Mouse (Mus musculus) c-Kit-positive CD71-negative TER-119-negative erythroid progenitor cells, embryonic 14.5 days (primary cell): ENCODE data around the gene Cela3a.
"Not testable (repeated sequence)": the region's sequence is repeated elsewhere in the genome, so short reads cannot be mapped to it uniquely, and the experiment has no call there.

Experiments used
- DNase-seq: peaks from one replicate; pipeline ENCODE4 v3.0.0-alpha.2; 2013; ENCODE audit warnings: low read depth

Cela3a gene

GRCm38 (mm10) chr4:137409691-137410090 lies at the start of gene Cela3a:
Cela3a (minus strand) TSS chr4:137409791.
- DNase-seq: no peak

DNA sequence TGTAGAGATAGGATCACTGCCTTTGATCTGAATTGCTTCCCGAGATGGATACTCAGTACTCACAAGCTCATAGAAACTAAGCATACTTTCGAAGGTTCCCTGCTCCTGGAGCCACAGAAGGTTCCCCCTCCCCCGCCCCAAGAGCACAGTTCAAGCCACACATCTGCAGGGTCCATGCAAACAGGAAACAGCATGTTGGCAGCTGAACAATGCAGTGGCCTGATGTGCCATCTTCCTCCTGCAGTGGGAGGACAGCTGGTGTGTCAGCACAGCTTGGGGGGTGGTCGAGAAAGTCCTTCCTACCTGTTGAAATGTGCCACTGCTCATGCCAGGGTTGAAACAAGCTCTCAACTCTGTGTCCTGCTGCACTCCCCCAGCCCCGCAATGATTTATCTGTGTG lies 49.3 kb upstream of the Cela3a start:
- DNase-seq: no peak

DNA sequence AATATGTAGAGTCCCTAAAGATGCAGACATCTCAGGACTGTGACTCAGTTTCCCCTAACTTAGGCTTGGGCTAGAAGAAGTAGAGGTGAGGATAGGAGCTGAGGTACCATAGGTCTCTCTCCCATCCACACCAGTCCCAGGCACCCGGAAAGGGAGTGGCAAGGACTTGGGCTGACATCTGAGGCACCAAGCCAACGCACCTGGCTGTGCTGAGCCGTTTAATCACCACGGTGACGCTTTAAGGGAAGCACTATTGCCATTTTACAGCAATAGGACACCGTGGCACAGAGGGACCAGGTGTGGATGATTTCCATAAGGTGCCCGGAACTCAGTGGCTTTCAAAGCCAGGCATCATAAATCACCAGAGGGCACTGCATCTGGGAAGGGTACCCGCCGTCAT lies 48.7 kb upstream of the Cela3a start:
- DNase-seq: no peak

DNA sequence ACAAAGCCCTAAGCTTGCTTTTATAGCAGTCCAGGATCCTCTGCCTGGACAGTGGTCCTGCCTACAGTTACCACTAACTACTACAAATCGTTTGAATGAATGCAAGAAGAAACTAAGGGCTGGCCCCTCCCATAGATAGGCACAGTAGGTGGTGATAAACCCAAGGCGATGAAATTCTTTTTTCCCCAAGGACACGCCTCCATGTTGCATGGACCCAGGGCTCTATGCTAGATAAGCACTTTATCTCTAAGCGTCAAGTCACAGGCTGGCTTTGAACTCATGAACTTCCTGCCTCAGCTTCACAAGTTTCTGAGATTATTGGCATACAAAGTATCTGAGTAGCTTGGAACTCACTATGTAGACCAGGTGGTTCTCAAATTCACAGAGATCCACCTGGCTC lies 47.7 kb upstream of the Cela3a start:
- DNase-seq: no peak

DNA sequence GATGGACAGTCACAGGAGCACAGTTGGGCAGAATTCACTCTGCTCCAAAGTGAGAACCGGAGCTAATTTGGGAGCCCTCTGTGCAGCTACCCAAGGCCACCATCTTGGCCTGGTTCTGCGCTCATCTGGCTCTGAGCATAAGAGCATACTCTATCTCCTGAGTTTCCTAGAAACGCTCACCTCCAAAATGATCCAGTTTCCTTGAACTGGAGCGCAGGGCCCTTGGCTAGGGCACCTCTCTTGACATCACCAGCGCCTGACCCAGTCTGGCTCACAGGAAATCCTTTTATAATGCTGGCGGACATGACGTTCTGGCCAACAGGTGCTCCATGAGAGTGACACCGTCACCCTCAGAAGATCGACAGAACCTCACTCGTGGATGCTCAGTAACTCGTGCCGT lies 47.0 kb upstream of the Cela3a start:
- DNase-seq: no peak

GRCm38 (mm10) chr4:137454582-137454981 lies 45.0 kb upstream of the Cela3a start:
- no peak for DNase-seq

GRCm38 (mm10) chr4:137453234-137453767 lies 43.7 kb upstream of the Cela3a start, which contains the start of gene 1700013G24Rik:
1700013G24Rik (plus strand) TSS chr4:137453284.
- no peak for DNase-seq

DNA sequence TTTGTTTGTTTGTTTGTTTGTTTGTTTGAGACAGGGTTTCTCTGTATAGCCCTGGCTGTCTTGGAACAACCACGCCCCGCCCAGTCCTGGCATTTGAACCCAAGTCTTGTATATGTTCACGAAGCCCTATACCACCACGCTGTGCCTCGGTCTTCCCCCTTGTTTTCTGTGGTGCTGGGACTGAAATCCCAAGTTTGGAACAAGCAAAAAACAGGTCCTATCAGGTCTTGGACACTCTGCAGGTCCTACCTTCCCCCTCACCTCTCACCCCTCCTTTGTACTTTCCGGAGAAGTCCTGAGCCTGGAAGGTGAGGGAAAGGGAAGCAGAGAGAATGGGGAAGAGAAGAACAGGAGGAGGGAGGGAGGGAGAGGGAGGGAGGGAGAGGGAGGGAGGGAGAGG lies 42.6 kb upstream of the Cela3a start:
- no peak for DNase-seq

DNA sequence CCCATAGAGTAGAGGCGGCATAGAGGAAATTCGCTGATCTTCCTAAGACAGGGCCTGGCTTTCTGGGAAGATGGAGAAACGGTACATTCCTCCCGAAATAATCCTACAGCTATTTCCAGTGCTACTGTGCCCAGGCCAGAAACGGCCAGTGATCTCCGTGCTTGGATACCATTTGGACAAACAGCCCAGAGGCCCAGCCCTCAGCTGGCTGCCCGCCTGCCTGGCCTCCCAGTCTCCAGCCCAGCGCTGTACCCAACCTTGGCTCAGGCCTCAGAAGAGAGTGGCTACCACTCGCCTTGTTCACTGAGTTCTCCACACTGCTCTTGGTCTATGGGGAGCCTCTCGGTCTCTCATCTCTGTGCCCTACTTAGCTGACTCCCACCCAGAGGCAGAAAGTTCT lies 40.1 kb upstream of the Cela3a start:
- DNase-seq: no peak

GRCm38 (mm10) chr4:137449132-137449531 lies 39.5 kb upstream of the Cela3a start:
- no peak for DNase-seq

- no peak for DNase-seq
Observed at GRCm38 (mm10) chr4:137448641-137449040, 39.0 kb upstream of the Cela3a start.

- no peak for DNase-seq
Observed at GRCm38 (mm10) chr4:137448197-137448596, 38.6 kb upstream of the Cela3a start.

GRCm38 (mm10) chr4:137447363-137448196 lies 38.0 kb upstream of the Cela3a start:
- DNase-seq: no peak

DNA sequence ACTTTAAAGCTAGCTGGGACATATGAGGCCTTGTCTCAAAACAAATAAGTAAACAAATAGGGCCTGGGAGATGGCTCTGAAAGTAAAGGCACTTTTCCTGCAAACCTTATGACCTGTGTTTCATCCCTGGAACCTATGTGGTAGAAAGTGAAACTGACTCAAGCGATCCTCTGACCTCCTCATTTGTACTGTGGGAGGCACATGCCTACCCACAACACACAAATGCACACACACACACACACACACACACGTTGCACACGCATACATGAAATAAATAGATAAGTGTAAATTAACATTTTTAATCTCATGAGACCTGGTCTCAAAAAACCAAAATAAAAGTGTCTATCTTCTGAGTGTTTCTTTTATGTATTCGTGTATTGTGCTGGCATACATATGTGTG lies 36.3 kb upstream of the Cela3a start:
- DNase-seq: no peak

GRCm38 (mm10) chr4:137443625-137444024 lies 34.0 kb upstream of the Cela3a start:
- DNase-seq: peak; percentile 42

DNA sequence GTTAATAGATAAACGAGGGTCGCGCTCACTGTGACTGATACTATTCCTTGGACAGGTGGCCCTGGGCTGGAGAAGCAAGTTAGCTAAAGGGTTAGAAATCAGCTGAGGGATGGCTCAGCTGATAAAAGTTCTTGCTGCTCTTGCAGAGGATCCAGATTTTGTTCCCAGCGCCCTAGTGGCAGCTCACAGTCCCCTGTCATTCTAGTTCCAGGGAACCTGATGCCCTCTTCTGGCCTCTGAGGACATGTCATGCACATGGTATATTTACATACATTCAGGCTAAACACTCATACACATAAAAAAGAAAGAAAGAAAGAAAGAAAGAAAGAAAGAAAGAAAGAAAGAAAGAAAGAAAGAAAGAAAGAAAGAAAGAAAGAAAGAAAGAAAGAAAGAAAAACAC lies 31.7 kb upstream of the Cela3a start:
- no peak for DNase-seq

GRCm38 (mm10) chr4:137438842-137439241 lies 29.3 kb upstream of the Cela3a start:
- no peak for DNase-seq

GRCm38 (mm10) chr4:137436979-137437669 lies 27.5 kb upstream of the Cela3a start:
- DNase-seq: no peak

DNA sequence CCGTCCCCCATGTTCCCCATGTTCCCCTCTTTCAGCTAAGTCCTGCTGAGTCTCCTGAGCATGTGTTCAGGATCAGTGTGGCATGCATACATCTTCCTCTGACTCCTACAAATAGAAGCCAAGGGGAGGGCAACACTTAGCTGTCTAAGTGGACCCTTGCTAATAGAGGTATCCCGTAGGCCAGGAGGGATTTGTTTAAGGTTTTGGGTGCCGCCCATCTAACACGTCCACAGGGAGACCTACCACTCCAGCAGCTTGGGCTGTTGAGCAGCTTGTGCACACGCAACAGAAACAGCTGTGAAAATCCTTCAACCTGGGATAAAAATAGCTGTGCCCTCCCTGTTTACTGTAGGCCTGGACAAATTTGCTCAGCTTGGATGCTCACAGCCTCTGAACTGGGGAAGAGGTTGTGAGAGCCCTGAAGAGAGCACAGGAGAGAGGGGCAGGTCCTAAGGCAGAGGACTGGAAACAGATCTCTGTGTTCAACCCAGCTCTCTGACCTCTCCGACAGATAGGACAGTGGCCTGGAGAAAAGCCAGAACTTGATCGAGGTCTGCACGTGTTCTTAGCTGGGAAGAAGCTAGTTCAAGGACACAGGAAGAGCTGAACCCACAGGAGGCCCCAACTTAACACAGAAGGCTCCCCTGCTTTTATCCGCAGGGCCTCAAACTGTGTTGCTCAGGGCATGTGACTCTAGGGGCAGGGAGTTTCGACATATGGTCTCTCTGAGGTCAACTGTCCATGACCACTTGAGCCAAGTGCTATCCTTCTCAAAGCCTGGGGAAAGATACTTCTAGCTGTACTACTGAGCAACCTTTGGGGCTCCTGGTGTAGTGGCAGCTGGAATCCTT lies 23.3 kb upstream of the Cela3a start:
- not testable (repeated sequence) for DNase-seq

GRCm38 (mm10) chr4:137430502-137430901 lies 20.9 kb upstream of the Cela3a start, which contains the start of gene Cela3b:
Cela3b (minus strand) TSS chr4:137430540.
- DNase-seq: no peak

DNA sequence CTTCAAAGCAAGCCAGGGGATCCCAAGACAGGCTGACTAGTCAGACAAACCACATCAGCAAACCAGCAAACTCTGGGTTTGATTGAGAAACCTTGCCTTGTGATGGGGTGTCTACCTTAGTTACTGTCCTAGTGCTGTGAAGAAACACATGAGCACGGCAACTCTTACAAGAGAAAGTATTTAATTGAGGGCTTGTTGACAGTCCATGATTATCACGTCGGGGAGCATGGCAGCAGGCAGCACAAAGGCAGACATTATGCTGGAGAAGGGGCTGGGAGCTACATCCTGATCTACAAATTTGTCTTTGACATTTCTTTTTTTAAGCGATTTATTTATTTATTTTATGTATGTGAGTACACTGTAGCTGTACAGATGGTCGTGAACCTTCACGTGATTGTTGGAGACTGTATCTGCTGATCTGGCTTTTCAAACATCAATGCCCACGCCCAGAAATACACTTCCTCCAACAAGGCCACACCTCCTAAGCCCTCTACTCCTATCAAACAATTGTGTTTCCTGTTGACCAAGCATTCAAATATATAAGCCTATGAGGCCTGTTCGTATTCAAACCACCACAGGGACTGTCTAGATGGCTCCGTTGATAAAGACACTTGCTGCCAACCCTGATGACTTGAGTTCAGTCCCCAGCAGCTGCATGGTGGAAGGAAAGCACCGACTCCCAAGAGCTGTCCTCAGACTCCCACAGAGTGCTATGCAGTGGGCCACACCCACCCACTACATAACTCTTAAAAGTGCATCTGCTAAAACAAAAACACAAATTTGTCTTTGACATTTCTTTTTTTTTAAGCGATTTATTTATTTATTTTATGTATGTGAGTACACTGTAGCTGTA lies 8.3 kb upstream of the Cela3a start:
- DNase-seq: no peak
